In the genomic region with DNA sequence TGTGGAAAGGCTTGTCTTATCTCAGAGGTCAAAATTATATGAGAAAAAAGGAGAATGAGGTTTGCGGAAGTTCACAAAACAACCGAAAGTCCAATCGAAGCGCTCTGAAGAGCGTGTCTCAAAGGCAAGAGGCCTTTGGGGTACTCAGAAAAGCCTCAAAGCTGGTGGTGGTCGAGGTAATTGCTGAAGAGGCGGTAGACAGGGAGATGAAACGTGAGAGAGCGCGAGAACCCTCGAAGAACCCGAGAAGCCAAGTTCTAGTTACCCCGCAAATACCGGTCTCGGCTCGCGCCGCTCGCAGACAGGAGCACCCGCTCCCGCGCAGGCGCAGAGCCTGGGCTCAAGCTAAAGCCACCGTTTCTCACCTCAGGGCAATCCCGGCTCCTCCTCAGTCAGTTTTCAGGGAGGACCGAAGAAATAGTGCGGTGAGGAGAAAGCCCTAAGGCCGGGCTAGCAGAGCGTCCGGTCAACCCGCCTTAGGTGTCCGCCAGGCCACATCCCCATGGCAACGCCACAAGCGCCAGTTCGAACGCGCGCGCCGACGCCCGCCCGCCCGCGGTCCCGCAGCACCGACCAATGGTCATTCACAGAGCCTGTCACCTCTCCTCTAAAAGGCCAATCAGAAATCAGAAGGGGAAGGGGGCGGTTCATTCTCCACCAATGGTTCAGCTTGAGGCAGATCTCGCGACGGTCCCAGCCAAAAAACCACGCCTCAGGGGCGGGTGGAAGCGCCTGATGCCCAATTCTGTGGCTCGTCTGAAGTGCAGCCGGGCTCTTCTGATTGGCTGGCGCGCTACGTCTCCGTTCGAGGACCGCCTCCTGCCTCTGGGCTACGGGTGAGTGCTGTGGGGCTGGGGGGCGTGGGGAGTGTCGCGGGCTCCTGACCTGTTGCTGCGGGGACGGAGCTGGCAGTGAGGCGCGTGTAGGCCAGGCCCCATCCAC, we compare ENCODE assay signal across 2 mouse cellular contexts.
A peak's percentile ranks its signal among the peaks of the same experiment; 100 is the strongest.
TF ChIP-seq lines count a peak whose summit lies in the region.

TSS of gene Kif24 (minus strand) at position 543 of the 942 bp plus-strand sequence.
TSS of gene Nudt2 (plus strand) at position 807 of the 942 bp plus-strand sequence.

TF ChIP-seq in C2C12, 6 proteins besides CTCF, POLR2A, EP300 and RAD21 (continued from another document):
- TF ChIP-seq USF1 (IDR thresholded peaks at IDR 0.05; ENCODE audit: low read depth) (no peak), MAX (IDR thresholded peaks at IDR 0.05) (no peak), CEBPB (IDR thresholded peaks at IDR 0.05; ENCODE audit: low read depth) (no peak)
TF ChIP-seq in C2C12: peak in this region for 0.

TF ChIP-seq in myocyte, 11 proteins besides CTCF, POLR2A, EP300 and RAD21 (continued from another document):
- TF ChIP-seq REST (IDR thresholded peaks at IDR 0.05; ENCODE audit: insufficient read depth, insufficient read length) (no peak), POLR2AphosphoS2 (IDR thresholded peaks at IDR 0.05; ENCODE audit: insufficient read length, low read depth) (peak; percentile 89)
